Mouse (Mus musculus): ENCODE data around the gene Olfr1044. TPM values are rescaled to one million over a fixed set of nuclear protein-coding genes. Genes with fewer than 3 reads are reported as not detected.

Olfr1044 gene
- polyA plus RNA-seq, 1 experiment from 2014 or later = not detected

Other genes with a start within 250 kb of the Olfr1044 start
- not detected in 2 replicates for gene Olfr1028, start 227.4 kb downstream of the Olfr1044 start, polyA plus RNA-seq (2015; fragmentation: Nextera tagmentation; extraction: Ambion mirVana)
- not detected in 2 replicates for gene Olfr1029, start 203.9 kb downstream of the Olfr1044 start, polyA plus RNA-seq (2015; fragmentation: Nextera tagmentation; extraction: Ambion mirVana)
- gene Olfr1030, start 198.5 kb downstream of the Olfr1044 start, polyA plus RNA-seq (2015; fragmentation: Nextera tagmentation; extraction: Ambion mirVana) = not detected in 2 replicates
- gene Olfr1031, start 187.5 kb downstream of the Olfr1044 start, polyA plus RNA-seq (2015; fragmentation: Nextera tagmentation; extraction: Ambion mirVana) = not detected in 2 replicates
- not detected in 2 replicates for gene Olfr1032, start 172.3 kb downstream of the Olfr1044 start, polyA plus RNA-seq (2015; fragmentation: Nextera tagmentation; extraction: Ambion mirVana)
- not detected in 2 replicates for gene Olfr1033, start 157.2 kb downstream of the Olfr1044 start, polyA plus RNA-seq (2015; fragmentation: Nextera tagmentation; extraction: Ambion mirVana)
- not detected in 2 replicates for gene Olfr1034, start 132.0 kb downstream of the Olfr1044 start, polyA plus RNA-seq (2015; fragmentation: Nextera tagmentation; extraction: Ambion mirVana)
- not detected in 2 replicates for gene Olfr1036, start 103.8 kb downstream of the Olfr1044 start, polyA plus RNA-seq (2015; fragmentation: Nextera tagmentation; extraction: Ambion mirVana)
- not detected in 2 replicates for gene Olfr1037, start 90.4 kb downstream of the Olfr1044 start, polyA plus RNA-seq (2015; fragmentation: Nextera tagmentation; extraction: Ambion mirVana)
- not detected in 2 replicates for gene Olfr1039, start 41.9 kb downstream of the Olfr1044 start, polyA plus RNA-seq (2015; fragmentation: Nextera tagmentation; extraction: Ambion mirVana)
- not detected in 2 replicates for gene Olfr1040, start 31.1 kb downstream of the Olfr1044 start, polyA plus RNA-seq (2015; fragmentation: Nextera tagmentation; extraction: Ambion mirVana)
- not detected in 2 replicates for gene Olfr1042, start 16.0 kb downstream of the Olfr1044 start, polyA plus RNA-seq (2015; fragmentation: Nextera tagmentation; extraction: Ambion mirVana)
- gene Olfr1043, start 10.3 kb downstream of the Olfr1044 start, polyA plus RNA-seq (2015; fragmentation: Nextera tagmentation; extraction: Ambion mirVana) = not detected in 2 replicates
- gene Olfr52, start 7.9 kb upstream of the Olfr1044 start, polyA plus RNA-seq (2015; fragmentation: Nextera tagmentation; extraction: Ambion mirVana) = not detected in 2 replicates
- gene Olfr1045, start 25.2 kb upstream of the Olfr1044 start, polyA plus RNA-seq (2015; fragmentation: Nextera tagmentation; extraction: Ambion mirVana) = not detected in 2 replicates
- gene Olfr1046, start 41.5 kb upstream of the Olfr1044 start, polyA plus RNA-seq (2015; fragmentation: Nextera tagmentation; extraction: Ambion mirVana) = not detected in 2 replicates
- gene Olfr1047, start 53.6 kb upstream of the Olfr1044 start, polyA plus RNA-seq (2015; fragmentation: Nextera tagmentation; extraction: Ambion mirVana) = not detected in 2 replicates
- not detected in 2 replicates for gene Olfr1048, start 62.5 kb upstream of the Olfr1044 start, polyA plus RNA-seq (2015; fragmentation: Nextera tagmentation; extraction: Ambion mirVana)
- not detected in 2 replicates for gene Olfr1049, start 80.5 kb upstream of the Olfr1044 start, polyA plus RNA-seq (2015; fragmentation: Nextera tagmentation; extraction: Ambion mirVana)
- not detected in 2 replicates for gene Olfr1051, start 101.3 kb upstream of the Olfr1044 start, polyA plus RNA-seq (2015; fragmentation: Nextera tagmentation; extraction: Ambion mirVana)
- not detected in 2 replicates for gene Olfr1052, start 114.6 kb upstream of the Olfr1044 start, polyA plus RNA-seq (2015; fragmentation: Nextera tagmentation; extraction: Ambion mirVana)
- not detected in 2 replicates for gene Olfr1053, start 137.5 kb upstream of the Olfr1044 start, polyA plus RNA-seq (2015; fragmentation: Nextera tagmentation; extraction: Ambion mirVana)
- not detected in 2 replicates for gene Olfr1054, start 157.6 kb upstream of the Olfr1044 start, polyA plus RNA-seq (2015; fragmentation: Nextera tagmentation; extraction: Ambion mirVana)
- not detected in 2 replicates for gene Olfr1055, start 172.5 kb upstream of the Olfr1044 start, polyA plus RNA-seq (2015; fragmentation: Nextera tagmentation; extraction: Ambion mirVana)
- gene Olfr1056, start 184.6 kb upstream of the Olfr1044 start, polyA plus RNA-seq (2015; fragmentation: Nextera tagmentation; extraction: Ambion mirVana) = not detected in 2 replicates
- gene Olfr1057, start 200.6 kb upstream of the Olfr1044 start, polyA plus RNA-seq (2015; fragmentation: Nextera tagmentation; extraction: Ambion mirVana) = not detected in 2 replicates
- gene Olfr1058, start 210.7 kb upstream of the Olfr1044 start, polyA plus RNA-seq (2015; fragmentation: Nextera tagmentation; extraction: Ambion mirVana) = not detected in 2 replicates
- gene Olfr1061, start 236.2 kb upstream of the Olfr1044 start, polyA plus RNA-seq (2015; fragmentation: Nextera tagmentation; extraction: Ambion mirVana) = not detected in 2 replicates
- gene Olfr1062, start 248.9 kb upstream of the Olfr1044 start, polyA plus RNA-seq (2015; fragmentation: Nextera tagmentation; extraction: Ambion mirVana) = not detected in 2 replicates

Data from forebrain, embryonic 15.5 days (tissue).